Mouse (Mus musculus): ENCODE data around the gene Med4. TPM values are rescaled to one million over a fixed set of nuclear protein-coding genes. Genes with fewer than 3 reads are reported as not detected.

Med4 gene
- polyA plus RNA-seq, 1 experiment from 2014 or later, result 120 TPM

DNA sequence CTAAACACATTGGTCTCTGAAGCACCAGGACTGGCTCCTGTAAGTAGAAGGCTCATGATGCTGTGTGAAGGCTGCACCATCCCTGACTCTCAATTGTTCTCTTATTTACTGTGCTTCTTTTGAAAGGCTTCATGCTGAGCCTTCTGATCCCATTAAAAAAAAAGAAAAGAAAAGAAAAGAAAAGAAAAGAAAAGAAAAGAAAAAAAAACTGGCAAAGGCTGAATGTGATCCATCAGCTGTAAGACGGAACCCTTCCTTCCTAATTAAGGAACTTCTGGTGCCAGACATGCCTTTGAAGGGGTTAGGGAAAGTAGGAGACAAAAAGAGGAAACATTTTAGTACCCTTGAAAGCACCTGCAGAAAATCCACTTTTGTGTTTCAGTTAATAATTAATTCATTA, 30.1 kb upstream of the Med4 start:
- DNase-seq (ENCODE audit: low spot score), result no peak
- Histone ChIP-seq H3K36me3 (no peaks in the 10 kb centered on the region), H3K27me3 (ENCODE audit: low read depth, poor library complexity, severe bottlenecking) (no peaks in the 10 kb centered on the region), H3K27ac (no peak overlapping the region), H3K9me3 (replicated peaks) (no peaks in the 10 kb centered on the region), H3K4me3 (no peak overlapping the region), H3K4me1 (peaks cover 11% of the 10 kb centered on the region)
- 82% methylated on average over 1 of the region's 1 CpGs for WGBS

DNA sequence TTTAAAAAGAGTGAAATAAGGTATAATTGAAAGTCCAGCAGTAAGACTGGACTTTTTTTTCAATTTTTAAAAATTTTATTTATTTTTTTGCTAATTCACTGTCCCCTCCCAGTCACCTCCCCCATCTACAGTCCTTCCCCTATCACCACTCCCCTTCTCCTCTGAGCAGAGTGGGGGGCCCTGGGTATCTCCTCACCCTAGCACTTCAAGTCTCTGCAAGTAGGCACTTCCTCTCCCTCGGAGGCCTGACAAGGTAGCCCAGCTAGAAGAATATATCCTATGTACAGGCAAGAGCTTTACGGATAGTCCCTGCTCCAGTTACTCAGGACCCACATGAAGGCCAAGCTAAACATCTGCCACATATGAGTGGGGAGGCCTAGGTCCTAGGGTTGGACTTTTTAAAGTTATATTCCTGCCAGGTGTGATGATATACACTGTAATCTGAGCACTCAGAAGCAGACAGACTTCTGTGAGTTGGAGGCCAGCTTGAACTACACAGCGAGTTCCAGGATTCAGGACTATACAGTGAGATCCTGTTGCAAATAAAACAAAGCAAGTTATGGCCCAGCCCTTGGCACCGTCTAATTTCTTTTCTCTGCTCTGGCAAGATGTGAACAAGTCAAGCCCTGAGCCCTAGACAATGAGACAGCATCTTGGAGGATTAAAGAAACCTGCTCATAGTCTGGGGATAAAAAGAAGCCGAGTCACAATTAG, 26.2 kb upstream of the Med4 start:
- Histone ChIP-seq H3K36me3 (no peaks in the 10 kb centered on the region), H3K27ac (no peak overlapping the region), H3K4me3 (no peak overlapping the region), H3K4me1 (peaks cover 7% of the 10 kb centered on the region), H3K9me3 (replicated peaks) (no peaks in the 10 kb centered on the region), H3K27me3 (ENCODE audit: low read depth, poor library complexity, severe bottlenecking) (no peaks in the 10 kb centered on the region)
- DNase-seq (ENCODE audit: low spot score), result no peak
- WGBS, result 85% methylated on average over 5 of the region's 5 CpGs

GRCm38 (mm10) chr14:73484366-73485110, 25.3 kb upstream of the Med4 start:
- Histone ChIP-seq H3K27me3 (ENCODE audit: low read depth, poor library complexity, severe bottlenecking) (no peaks in the 10 kb centered on the region), H3K9me3 (replicated peaks) (no peaks in the 10 kb centered on the region), H3K27ac (no peak overlapping the region), H3K36me3 (no peaks in the 10 kb centered on the region), H3K4me1 (peaks cover 7% of the 10 kb centered on the region), H3K4me3 (no peak overlapping the region)
- 75% methylated on average over 3 of the region's 3 CpGs for WGBS
- no peak for DNase-seq (ENCODE audit: low spot score)

DNA sequence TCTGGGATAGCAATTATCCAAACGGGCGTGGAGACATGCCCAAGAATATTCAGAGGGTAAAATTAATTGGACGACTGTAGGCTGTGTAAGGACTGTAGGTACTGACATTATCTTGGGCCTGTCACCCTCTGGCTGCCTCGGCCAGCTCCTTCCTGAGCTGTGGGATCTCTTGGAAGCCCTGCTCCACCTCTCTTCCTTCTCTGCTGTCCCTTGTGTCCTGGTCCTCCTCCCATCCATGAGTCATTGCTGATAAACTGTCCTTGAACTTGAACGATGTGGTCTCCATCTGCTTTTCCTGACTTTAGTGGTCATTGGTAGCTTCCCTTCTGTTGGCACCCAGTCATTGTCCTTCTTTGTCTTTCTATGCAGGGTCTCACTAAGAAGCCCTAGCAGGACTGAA, 23.2 kb upstream of the Med4 start:
- peaks cover 5% of the 10 kb centered on the region for H3K4me1 ChIP-seq
- no peaks in the 10 kb centered on the region for H3K9me3 ChIP-seq (replicated peaks)
- H3K27ac ChIP-seq, result no peak overlapping the region
- DNase-seq (ENCODE audit: low spot score), result no peak
- H3K27me3 ChIP-seq (ENCODE audit: low read depth, poor library complexity, severe bottlenecking), result no peaks in the 10 kb centered on the region
- no peaks in the 10 kb centered on the region for H3K36me3 ChIP-seq
- H3K4me3 ChIP-seq, result no peak overlapping the region
- WGBS, result 85% methylated on average over 5 of the region's 5 CpGs

- Histone ChIP-seq H3K4me3 (no peak overlapping the region), H3K36me3 (no peaks in the 10 kb centered on the region), H3K4me1 (no peaks in the 10 kb centered on the region), H3K27ac (no peak overlapping the region), H3K9me3 (replicated peaks) (no peaks in the 10 kb centered on the region), H3K27me3 (ENCODE audit: low read depth, poor library complexity, severe bottlenecking) (no peaks in the 10 kb centered on the region)
- WGBS, result 91% methylated on average over 6 of the region's 6 CpGs
- no peak for DNase-seq (ENCODE audit: low spot score)
Measured at GRCm38 (mm10) chr14:73493356-73493755, 16.5 kb upstream of the Med4 start.

- H3K36me3 ChIP-seq, result no peaks in the 10 kb centered on the region
- H3K9me3 ChIP-seq (replicated peaks), result no peaks in the 10 kb centered on the region
- H3K27ac ChIP-seq, result no peak overlapping the region
- H3K4me3 ChIP-seq, result no peak overlapping the region
- no peak for DNase-seq (ENCODE audit: low spot score)
- no peaks in the 10 kb centered on the region for H3K27me3 ChIP-seq (ENCODE audit: low read depth, poor library complexity, severe bottlenecking)
- no peaks in the 10 kb centered on the region for H3K4me1 ChIP-seq
- 77% methylated on average over 6 of the region's 6 CpGs for WGBS
Measured at GRCm38 (mm10) chr14:73494122-73494521, 15.7 kb upstream of the Med4 start.

- Histone ChIP-seq H3K9me3 (replicated peaks) (no peaks in the 10 kb centered on the region), H3K27me3 (ENCODE audit: low read depth, poor library complexity, severe bottlenecking) (no peaks in the 10 kb centered on the region), H3K27ac (no peak overlapping the region), H3K4me1 (no peaks in the 10 kb centered on the region), H3K36me3 (no peaks in the 10 kb centered on the region), H3K4me3 (no peak overlapping the region)
- WGBS, result 78% methylated on average over 7 of the region's 7 CpGs
- DNase-seq (ENCODE audit: low spot score), result no peak
Measured at GRCm38 (mm10) chr14:73495753-73496152, 14.1 kb upstream of the Med4 start.

DNA sequence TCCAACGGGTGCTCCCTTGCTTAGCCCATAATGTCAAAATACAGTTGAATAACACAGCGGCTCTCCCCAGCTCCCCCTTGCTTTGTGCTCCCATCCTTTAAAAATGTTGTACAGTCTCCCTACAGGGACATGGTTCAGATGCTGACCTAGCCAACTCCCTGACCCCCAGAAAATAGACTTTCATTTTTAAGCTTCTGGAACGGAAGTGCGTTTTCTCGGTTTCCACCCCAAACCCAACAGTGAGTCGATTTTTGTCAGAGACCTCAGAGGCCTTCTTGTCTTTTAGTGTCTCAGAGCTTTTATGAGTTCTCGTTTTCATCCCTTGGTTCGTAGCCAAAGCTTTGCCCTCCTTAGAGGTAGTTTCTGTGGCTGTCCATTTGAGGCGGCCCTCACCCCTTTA, 8.5 kb upstream of the Med4 start:
- no peaks in the 10 kb centered on the region for H3K36me3 ChIP-seq
- no peak overlapping the region for H3K27ac ChIP-seq
- H3K9me3 ChIP-seq (replicated peaks), result no peaks in the 10 kb centered on the region
- no peak for DNase-seq (ENCODE audit: low spot score)
- peaks cover 5% of the 10 kb centered on the region; the same call in 1 of the 2 replicates for H3K4me1 ChIP-seq
- 94% methylated on average over 9 of the region's 9 CpGs for WGBS
- no peak overlapping the region for H3K4me3 ChIP-seq
- no peaks in the 10 kb centered on the region for H3K27me3 ChIP-seq (ENCODE audit: low read depth, poor library complexity, severe bottlenecking)

- 76% methylated on average over 6 of the region's 6 CpGs for WGBS
Measured at GRCm38 (mm10) chr14:73501721-73502120, 8.1 kb upstream of the Med4 start.

GRCm38 (mm10) chr14:73502591-73503184, 7.1 kb upstream of the Med4 start:
- no peak overlapping the region for H3K27ac ChIP-seq
- WGBS, result 50% methylated on average over 7 of the region's 7 CpGs
- DNase-seq (ENCODE audit: low spot score), result no peak

More at GRCm38 (mm10) chr14:73501721-73502120, 8.1 kb upstream of the Med4 start:
- Histone ChIP-seq H3K9me3 (replicated peaks) (no peaks in the 10 kb centered on the region), H3K27me3 (ENCODE audit: low read depth, poor library complexity, severe bottlenecking) (no peaks in the 10 kb centered on the region), H3K4me3 (no peak overlapping the region), H3K4me1 (peaks cover 5% of the 10 kb centered on the region; the same call in 1 of the 2 replicates), H3K36me3 (no peaks in the 10 kb centered on the region), H3K27ac (no peak overlapping the region)
- no peak for DNase-seq (ENCODE audit: low spot score)

DNA sequence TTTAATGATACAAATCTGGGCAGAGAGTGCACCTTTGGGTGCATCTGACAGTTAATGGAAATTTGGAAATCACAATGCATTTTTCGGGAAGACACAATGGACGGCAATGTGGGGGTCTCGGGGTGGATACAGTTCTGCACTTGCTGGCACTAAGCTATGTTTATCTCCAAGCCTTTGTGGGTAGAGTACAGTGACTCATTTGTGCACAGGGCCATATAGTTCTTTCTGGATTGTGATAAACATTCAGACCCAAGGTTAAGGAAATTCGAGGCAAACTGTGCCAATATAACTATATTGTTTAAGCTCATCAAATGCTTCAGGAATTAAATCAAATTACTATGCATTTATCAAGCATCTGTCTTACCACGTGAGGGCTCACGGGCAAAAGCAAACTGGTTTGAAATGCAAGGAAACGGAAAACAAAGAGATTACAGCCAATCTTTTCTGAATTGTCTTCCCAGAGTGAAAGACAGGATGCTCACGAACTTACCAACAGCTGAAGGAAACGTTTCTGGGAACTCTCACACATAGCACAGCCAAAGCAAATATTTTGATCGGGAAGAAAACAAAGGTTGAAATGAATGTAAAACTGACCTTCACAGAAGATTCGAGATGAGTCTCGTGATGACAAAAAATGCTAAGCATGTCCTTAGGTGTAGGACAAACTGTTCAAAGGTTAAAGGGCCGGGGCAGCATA, 6.4 kb upstream of the Med4 start:
- Histone ChIP-seq H3K9me3 (replicated peaks) (no peaks in the 10 kb centered on the region), H3K27ac (no peak overlapping the region), H3K4me1 (peaks cover 5% of the 10 kb centered on the region; the same call in 1 of the 2 replicates), H3K4me3 (no peak overlapping the region), H3K27me3 (ENCODE audit: low read depth, poor library complexity, severe bottlenecking) (no peaks in the 10 kb centered on the region), H3K36me3 (no peaks in the 10 kb centered on the region)
- no peak for DNase-seq (ENCODE audit: low spot score)
- 80% methylated on average over 13 of the region's 13 CpGs for WGBS

More at GRCm38 (mm10) chr14:73502591-73503184, 7.1 kb upstream of the Med4 start:
- Histone ChIP-seq H3K27me3 (ENCODE audit: low read depth, poor library complexity, severe bottlenecking) (no peaks in the 10 kb centered on the region), H3K4me3 (no peak overlapping the region), H3K36me3 (no peaks in the 10 kb centered on the region), H3K4me1 (peaks cover 5% of the 10 kb centered on the region; the same call in 1 of the 2 replicates), H3K9me3 (replicated peaks) (no peaks in the 10 kb centered on the region)

DNA sequence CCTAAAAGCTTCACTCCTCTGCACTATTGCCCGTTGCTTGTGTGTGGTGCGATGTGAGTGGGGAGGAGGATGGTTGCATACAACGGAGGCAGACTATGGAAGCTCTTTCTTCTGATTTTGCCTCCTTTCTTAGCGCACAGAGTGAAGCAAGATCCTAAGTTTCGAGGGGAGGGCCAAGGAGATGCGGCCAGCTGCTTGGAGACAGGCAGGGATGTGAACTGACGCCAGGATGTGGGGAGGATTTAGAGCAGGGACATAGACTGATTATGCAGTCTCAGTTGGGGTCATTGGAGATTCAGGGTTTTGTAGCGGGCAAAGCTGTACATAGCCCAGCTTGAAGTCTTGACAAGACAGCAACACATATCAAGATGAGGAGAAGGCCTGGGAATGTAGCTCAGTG, 3.5 kb upstream of the Med4 start:
- Histone ChIP-seq H3K27me3 (ENCODE audit: low read depth, poor library complexity, severe bottlenecking) (no peaks in the 10 kb centered on the region), H3K4me1 (peaks cover 14% of the 10 kb centered on the region), H3K4me3 (no peak overlapping the region), H3K9me3 (replicated peaks) (no peaks in the 10 kb centered on the region), H3K27ac (no peak overlapping the region), H3K36me3 (no peaks in the 10 kb centered on the region)
- DNase-seq (ENCODE audit: low spot score), result no peak
- WGBS, result 61% methylated on average over 8 of the region's 8 CpGs
